Mouse (Mus musculus): ENCODE data around the gene Sccpdh. TPM values are rescaled to one million over a fixed set of nuclear protein-coding genes. Genes with fewer than 3 reads are reported as not detected.
"Not testable (repeated sequence)": the region's sequence is repeated elsewhere in the genome, so short reads cannot be mapped to it uniquely, and the experiment has no call there.

The Sccpdh gene
- polyA plus RNA-seq (2012; rRNA removed), result 33.2 and 43.1 TPM in 2 replicates

DNA sequence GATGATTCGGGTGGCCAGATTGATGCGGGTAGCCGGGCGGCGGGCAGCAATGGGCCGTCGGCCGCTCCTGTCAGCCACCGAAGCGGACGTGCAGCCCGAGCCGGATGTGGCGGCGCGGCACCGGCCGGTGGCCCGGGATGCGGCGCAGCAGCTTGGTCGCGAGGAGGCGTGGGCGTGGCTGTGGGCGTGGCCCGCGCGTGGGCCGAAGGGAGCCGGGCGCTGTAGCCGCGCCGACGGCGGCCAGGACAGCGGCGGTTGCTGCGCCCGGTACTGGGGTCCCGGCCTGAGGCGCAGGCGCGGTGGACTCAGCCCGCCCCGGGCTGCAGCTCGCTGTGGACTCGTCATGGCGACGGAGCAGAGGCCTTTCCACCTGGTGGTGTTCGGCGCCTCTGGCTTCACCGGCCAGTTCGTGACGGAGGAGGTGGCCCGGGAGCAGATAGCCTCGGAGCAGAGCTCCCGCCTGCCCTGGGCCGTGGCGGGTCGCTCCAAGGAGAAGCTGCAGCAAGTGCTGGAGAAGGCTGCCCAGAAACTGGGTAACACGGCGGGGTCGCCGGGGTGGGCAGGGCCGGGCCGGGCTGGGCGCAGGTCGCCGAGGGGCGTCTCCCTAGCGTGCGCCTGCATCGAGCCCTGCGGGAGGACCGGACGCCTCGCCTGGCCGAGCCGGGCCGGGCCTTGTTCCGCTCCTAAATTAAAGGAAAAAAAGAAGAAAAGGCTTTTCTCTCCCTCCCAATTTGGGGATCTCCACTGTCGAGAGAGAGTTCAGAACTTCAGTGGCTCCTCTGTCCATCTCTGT is at the start of gene Sccpdh:
TSS of gene Sccpdh (plus strand) at position 198 of the 793 bp plus-strand sequence.
- peak; percentile 81 for DNase-seq (ENCODE audit: low spot score)

DNA sequence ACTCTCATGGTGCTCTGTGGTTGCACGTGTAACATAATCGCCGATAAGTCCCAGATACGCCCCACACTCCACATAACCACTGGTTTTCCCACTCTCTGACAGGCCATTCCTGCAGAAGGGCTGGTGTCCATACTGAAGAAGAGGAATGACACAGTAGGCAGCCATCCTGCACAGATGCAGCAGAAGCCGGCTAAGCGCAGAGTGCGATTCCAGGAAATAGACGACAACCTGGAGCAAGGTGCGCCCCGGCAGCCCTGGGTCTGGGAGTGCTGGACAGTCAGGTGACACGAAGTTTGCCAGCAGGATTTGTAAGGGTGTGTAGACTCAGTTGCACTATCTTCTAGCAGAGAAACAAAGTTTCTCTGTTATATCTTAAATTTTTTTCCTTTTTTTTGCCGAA is 45.3 kb upstream of the Sccpdh start:
- no peak for DNase-seq (ENCODE audit: low spot score)

DNA sequence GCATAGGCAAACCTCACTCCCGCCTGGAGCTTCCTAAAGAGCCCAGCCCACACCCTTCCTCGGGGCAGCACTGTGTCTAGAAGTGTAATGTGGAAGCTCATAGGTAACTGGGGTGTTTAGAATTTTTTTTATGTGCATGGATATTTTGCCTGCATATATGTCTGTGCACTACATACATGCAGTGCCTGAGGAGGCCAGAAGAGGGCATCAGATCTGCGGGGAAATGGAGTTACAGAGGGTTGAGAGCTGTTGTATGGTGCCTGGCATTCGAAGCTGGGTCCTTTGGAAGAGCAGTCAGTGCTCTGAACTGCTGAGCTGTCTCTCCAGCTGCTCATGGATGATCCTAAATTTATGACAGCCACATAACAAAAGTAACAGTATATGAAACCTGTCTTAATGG is 44.4 kb upstream of the Sccpdh start:
- no peak for DNase-seq (ENCODE audit: low spot score)

- no peak for DNase-seq (ENCODE audit: low spot score)
Observed at GRCm38 (mm10) chr1:179624354-179624753, 43.7 kb upstream of the Sccpdh start.

DNA sequence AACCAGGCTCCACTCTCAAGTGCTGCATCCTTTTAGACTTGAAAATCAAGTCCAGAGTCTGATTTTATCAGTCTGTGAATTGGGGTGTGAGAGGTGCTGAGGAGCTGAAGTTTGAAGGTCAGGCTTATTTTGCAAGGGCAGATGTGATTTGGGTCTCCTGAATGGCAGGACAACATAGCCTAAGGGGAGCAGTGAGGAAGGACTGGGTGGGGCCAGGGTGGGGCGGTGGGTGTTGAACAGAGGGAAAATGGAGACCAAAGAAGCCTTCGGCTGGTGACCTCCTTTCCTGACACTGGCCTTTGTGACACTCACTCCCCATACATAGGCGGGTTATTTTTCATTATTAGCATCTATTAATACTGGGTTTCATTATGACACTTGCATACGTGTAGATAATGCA is 40.2 kb upstream of the Sccpdh start:
- no peak for DNase-seq (ENCODE audit: low spot score)

DNA sequence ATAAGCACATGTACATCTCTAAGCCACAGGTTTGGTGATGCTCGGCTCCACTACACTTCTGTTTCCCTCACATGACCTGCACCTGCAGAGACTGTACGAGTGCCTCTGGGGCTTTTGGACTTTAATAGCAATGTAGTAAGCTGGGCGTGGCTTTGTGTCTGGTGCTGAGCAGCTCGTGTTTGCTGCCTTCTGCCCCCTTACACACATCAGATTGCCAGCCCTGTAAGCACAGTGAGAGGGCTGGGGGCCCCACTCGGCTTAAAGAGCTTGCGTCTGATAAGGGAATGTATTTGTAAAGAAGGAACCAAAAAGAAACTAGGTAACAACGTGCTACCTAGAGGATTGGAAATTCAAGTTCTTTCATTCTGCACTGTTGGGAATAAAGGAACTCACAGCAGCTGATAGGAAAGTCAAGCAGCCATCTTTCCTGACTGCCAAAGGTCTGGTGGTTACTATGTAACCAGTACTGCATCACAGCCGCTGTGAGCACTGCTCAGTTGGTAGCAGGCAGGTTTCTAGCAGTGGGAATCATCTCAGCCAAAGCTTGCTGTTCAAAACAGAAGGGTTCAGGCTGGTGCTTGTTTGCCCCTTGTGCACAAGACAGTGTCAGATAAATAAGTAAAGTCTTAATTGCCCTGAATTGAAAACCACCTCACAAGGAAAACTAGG is 39.4 kb upstream of the Sccpdh start:
- no peak for DNase-seq (ENCODE audit: low spot score)

DNA sequence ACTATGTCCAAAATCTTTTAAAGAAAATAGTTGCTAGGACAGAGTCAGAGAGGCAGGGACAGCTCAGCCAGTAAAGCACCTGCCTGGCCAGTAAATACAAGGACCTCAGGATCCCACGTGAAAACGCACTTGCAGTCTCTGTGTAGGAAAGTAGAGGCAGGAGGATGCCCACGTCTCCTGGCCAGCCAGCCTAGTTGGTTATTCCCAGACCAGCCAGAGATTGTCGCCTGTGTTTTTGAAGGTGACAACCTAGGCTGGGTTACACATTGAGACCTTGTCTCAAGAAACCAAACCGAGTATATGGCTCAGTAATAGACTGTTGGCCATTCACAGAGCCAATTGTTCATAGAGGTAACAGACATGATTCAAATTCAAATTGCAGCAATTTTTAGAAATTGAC is 38.7 kb upstream of the Sccpdh start:
- no peak for DNase-seq (ENCODE audit: low spot score)

DNA sequence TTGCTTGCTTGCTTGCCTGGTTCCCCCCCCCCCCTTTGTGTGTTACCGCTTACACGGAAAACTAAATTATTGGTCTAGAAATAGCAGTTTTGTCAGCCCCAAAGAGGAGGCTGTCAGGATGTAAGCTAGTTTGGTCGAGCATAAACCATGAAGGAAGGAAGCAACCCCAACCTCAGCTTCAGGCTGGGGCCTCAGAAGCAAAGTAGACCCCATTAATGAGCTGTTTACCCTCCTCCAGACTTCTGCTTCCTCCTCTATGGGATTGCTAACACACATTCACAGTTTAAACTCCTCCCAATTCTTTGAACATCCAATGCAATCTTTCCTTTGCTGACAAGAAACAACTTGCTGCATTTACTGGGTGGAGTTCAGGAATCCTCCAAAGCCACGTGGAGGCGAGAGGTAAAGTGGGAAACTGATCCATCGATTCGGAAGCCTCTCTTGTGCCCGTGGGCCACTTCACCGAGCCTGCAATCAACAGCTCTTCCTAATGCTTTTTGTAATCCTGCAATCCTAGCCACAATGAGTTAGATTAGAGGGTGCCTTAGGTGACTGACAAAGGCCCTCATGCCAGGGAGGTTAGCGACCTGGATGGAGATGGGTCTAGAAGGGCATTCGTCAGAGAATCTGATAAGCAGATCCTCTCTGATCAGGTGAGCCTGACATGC is 35.1 kb upstream of the Sccpdh start:
- DNase-seq (ENCODE audit: low spot score), result no peak

GRCm38 (mm10) chr1:179633414-179633752 is 34.6 kb upstream of the Sccpdh start:
- DNase-seq (ENCODE audit: low spot score), result no peak

GRCm38 (mm10) chr1:179634159-179634558 is 33.9 kb upstream of the Sccpdh start:
- no peak for DNase-seq (ENCODE audit: low spot score)

- no peak for DNase-seq (ENCODE audit: low spot score)
Observed at GRCm38 (mm10) chr1:179642726-179643125, 25.3 kb upstream of the Sccpdh start.

DNA sequence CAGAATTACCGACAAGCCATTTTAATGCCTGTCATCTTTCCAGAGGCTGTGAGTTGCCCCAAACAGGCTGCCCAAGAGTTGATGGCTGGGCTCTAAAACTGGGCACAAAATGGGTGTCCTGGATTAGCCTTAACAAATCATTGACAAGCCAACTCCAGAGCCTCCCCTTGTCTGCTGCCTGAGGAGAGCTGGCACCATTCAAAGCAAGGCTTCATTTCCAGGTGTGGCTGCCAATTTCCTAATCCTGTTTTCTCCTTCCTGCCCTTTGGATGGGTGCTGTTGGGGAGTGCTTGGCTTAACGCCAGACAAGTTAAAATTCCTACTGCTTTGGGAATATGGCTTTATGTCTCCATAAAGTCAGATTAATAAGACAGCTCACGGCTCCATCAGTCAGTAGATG is 23.9 kb upstream of the Sccpdh start:
- DNase-seq (ENCODE audit: low spot score), result no peak

- DNase-seq (ENCODE audit: low spot score), result peak; percentile 48
Observed at GRCm38 (mm10) chr1:179645101-179645979, 22.7 kb upstream of the Sccpdh start.

- no peak for DNase-seq (ENCODE audit: low spot score)
Observed at GRCm38 (mm10) chr1:179645980-179646268, 22.1 kb upstream of the Sccpdh start.

GRCm38 (mm10) chr1:179648678-179649077 is 19.3 kb upstream of the Sccpdh start:
- not testable (repeated sequence) for DNase-seq (ENCODE audit: low spot score)

- no peak for DNase-seq (ENCODE audit: low spot score)
Observed at GRCm38 (mm10) chr1:179649324-179649723, 18.7 kb upstream of the Sccpdh start.

- no peak for DNase-seq (ENCODE audit: low spot score)
Observed at GRCm38 (mm10) chr1:179650284-179650683, 17.7 kb upstream of the Sccpdh start.

- DNase-seq (ENCODE audit: low spot score), result no peak
Observed at GRCm38 (mm10) chr1:179651224-179651623, 16.8 kb upstream of the Sccpdh start.

DNA sequence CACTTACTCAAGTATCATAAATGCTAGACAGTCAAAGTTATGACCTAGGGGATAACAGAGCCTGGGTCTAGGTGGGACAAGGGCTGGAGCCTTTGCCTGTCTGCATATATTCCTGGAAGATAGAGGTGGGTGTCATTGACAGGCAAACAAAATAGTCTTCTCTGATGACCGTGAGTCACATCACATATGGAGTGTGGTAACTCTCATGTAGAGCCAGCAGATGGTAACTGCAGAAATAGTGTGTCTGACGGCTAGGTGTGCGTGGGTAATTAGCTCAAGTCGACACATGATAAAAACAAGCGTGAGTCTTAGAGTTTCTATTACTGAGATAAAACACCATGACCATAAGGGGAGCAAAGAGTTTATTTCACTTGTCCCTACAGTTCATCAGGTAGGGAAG is 4.9 kb upstream of the Sccpdh start:
- DNase-seq (ENCODE audit: low spot score), result no peak

DNA sequence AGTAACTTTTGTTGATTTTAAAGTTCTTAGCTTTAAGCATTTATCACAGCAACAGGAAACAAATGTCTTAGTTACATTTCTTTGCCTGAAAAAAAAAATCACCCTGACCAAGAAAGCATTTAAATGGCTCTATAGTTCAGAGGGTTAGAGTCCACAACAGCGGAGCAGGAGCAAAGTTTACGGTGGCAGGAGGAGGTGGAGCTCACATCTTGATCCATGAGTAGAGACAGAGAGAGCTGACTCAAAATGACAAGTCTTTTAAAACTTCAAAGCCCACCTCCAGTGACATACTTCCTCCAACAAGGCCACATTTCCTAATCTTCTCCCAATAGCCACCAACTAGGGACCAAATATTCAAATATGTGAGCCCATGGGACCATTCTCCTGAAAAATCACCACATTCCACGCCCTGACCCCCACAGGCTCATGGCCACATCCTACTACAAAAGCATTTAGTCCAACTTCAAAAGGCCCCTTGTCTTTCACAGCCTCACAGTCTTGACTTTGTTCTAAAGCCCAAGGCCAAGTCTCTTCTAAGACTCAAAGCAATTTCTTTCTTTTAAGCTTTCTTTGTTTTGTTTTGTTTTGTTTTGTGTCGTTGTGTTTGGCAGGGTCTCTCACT is 3.6 kb upstream of the Sccpdh start:
- DNase-seq (ENCODE audit: low spot score), result no peak

DNA sequence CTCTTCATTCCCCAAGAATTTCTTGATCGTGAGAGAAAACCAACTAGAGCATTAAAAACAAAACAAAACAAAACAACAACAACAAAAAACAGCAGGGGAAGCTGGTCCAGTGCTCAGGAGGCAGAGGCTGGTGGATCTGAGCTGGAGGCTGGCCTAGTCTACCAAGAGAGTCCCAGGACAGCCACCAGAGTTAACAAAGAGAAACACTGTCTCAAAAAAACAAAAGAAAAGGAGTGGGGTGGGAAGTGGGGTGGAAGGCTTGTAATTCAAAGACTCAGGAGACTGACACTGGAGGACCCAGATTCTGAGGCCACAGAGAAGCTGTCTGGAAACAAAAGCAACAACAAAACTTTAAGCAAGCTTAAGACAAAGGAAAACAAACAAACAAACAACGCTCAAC is 1.0 kb upstream of the Sccpdh start:
- DNase-seq (ENCODE audit: low spot score), result no peak

DNA sequence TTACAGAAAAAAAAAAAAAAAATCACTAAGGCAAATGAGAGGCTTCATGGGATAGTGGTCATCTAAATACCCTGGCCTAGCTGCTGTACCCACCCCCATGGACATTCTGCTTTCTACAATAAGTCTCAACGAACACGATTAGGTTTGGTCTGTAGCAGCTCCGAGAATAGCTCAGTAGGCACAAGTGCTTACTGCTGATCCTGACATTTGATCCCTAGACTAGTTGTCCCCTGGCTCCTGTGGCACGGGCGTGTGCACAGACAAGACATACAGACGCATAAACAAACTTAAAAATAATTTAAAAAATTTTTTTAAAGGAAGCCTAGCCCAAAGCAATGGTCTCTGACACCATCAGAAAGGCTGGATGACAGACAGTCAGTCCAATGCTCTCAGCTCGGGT is 560 bp upstream of the Sccpdh start:
- DNase-seq (ENCODE audit: low spot score), result no peak

All from urinary bladder, adult 2 months (tissue).